Mouse (Mus musculus): ENCODE data around the gene Ggta1. TPM values are rescaled to one million over a fixed set of nuclear protein-coding genes. Genes with fewer than 3 reads are reported as not detected.

Gene Ggta1
- polyA plus RNA-seq, 1 experiment from 2014 or later = 5.6 TPM

- no peaks in the 10 kb centered on the region for H3K36me3 ChIP-seq (ENCODE audit: control insufficient read depth, insufficient read depth, low read length)
- no peaks in the 10 kb centered on the region for H3K27me3 ChIP-seq (ENCODE audit: control insufficient read depth, insufficient read depth, low read length)
- H3K9ac ChIP-seq (replicated peaks; ENCODE audit: low read length) = no peak overlapping the region
- H3K4me1 ChIP-seq (ENCODE audit: control insufficient read depth, insufficient read depth, low read length) = no peaks in the 10 kb centered on the region
- H3K27ac ChIP-seq (replicated peaks; ENCODE audit: low read depth, low read length) = no peak overlapping the region
- DNase-seq = no peak
- no peaks in the 10 kb centered on the region for H3K9me3 ChIP-seq (ENCODE audit: control insufficient read depth, low read length)
- no peak for ATAC-seq (ENCODE audit: low FRiP score, low TSS enrichment)
- H3K4me3 ChIP-seq (replicated peaks; ENCODE audit: low read depth, low read length) = no peak overlapping the region
- 92% methylated on average over 6 of the region's 6 CpGs for WGBS
- no peak overlapping the region for H3K4me2 ChIP-seq (ENCODE audit: low read length)
Observed at GRCm38 (mm10) chr2:35505519-35506286, 42.7 kb upstream of the Ggta1 start.

GRCm38 (mm10) chr2:35504417-35504776 is 41.4 kb upstream of the Ggta1 start:
- DNase-seq = no peak
- no peak overlapping the region for H3K9ac ChIP-seq (replicated peaks; ENCODE audit: low read length)
- H3K4me2 ChIP-seq (ENCODE audit: low read length) = no peak overlapping the region
- H3K9me3 ChIP-seq (ENCODE audit: control insufficient read depth, low read length) = no peaks in the 10 kb centered on the region
- no peak overlapping the region for H3K4me3 ChIP-seq (replicated peaks; ENCODE audit: low read depth, low read length)
- H3K36me3 ChIP-seq (ENCODE audit: control insufficient read depth, insufficient read depth, low read length) = no peaks in the 10 kb centered on the region
- H3K4me1 ChIP-seq (ENCODE audit: control insufficient read depth, insufficient read depth, low read length) = no peaks in the 10 kb centered on the region
- H3K27ac ChIP-seq (replicated peaks; ENCODE audit: low read depth, low read length) = no peak overlapping the region
- no peak for ATAC-seq (ENCODE audit: low FRiP score, low TSS enrichment)
- WGBS = 76% methylated on average over 7 of the region's 7 CpGs
- no peaks in the 10 kb centered on the region for H3K27me3 ChIP-seq (ENCODE audit: control insufficient read depth, insufficient read depth, low read length)

- Histone ChIP-seq H3K4me1 (ENCODE audit: control insufficient read depth, insufficient read depth, low read length) (no peaks in the 10 kb centered on the region), H3K9me3 (ENCODE audit: control insufficient read depth, low read length) (no peaks in the 10 kb centered on the region), H3K27ac (replicated peaks; ENCODE audit: low read depth, low read length) (no peak overlapping the region), H3K9ac (replicated peaks; ENCODE audit: low read length) (no peak overlapping the region), H3K4me2 (ENCODE audit: low read length) (no peak overlapping the region), H3K36me3 (ENCODE audit: control insufficient read depth, insufficient read depth, low read length) (no peaks in the 10 kb centered on the region), H3K4me3 (replicated peaks; ENCODE audit: low read depth, low read length) (no peak overlapping the region), H3K27me3 (ENCODE audit: control insufficient read depth, insufficient read depth, low read length) (no peaks in the 10 kb centered on the region)
- 68% methylated on average over 8 of the region's 8 CpGs for WGBS
- DNase-seq (no peak), ATAC-seq (ENCODE audit: low FRiP score, low TSS enrichment) (no peak)
Observed at GRCm38 (mm10) chr2:35503723-35504416, 40.8 kb upstream of the Ggta1 start.

- Histone ChIP-seq H3K4me2 (ENCODE audit: low read length) (no peak overlapping the region), H3K9me3 (ENCODE audit: control insufficient read depth, low read length) (no peaks in the 10 kb centered on the region), H3K27me3 (ENCODE audit: control insufficient read depth, insufficient read depth, low read length) (no peaks in the 10 kb centered on the region), H3K9ac (replicated peaks; ENCODE audit: low read length) (no peak overlapping the region), H3K36me3 (ENCODE audit: control insufficient read depth, insufficient read depth, low read length) (no peaks in the 10 kb centered on the region), H3K4me3 (replicated peaks; ENCODE audit: low read depth, low read length) (no peak overlapping the region), H3K4me1 (ENCODE audit: control insufficient read depth, insufficient read depth, low read length) (no peaks in the 10 kb centered on the region), H3K27ac (replicated peaks; ENCODE audit: low read depth, low read length) (no peak overlapping the region)
- 87% methylated on average over 12 of the region's 12 CpGs for WGBS
- no peak for DNase-seq
- ATAC-seq (ENCODE audit: low FRiP score, low TSS enrichment) = no peak
Observed at GRCm38 (mm10) chr2:35503021-35503722, 40.1 kb upstream of the Ggta1 start.

- Histone ChIP-seq H3K4me2 (ENCODE audit: low read length) (no peak overlapping the region), H3K27me3 (ENCODE audit: control insufficient read depth, insufficient read depth, low read length) (no peaks in the 10 kb centered on the region), H3K4me1 (ENCODE audit: control insufficient read depth, insufficient read depth, low read length) (no peaks in the 10 kb centered on the region), H3K4me3 (replicated peaks; ENCODE audit: low read depth, low read length) (no peak overlapping the region), H3K9ac (replicated peaks; ENCODE audit: low read length) (no peak overlapping the region), H3K9me3 (ENCODE audit: control insufficient read depth, low read length) (no peaks in the 10 kb centered on the region), H3K27ac (replicated peaks; ENCODE audit: low read depth, low read length) (no peak overlapping the region), H3K36me3 (ENCODE audit: control insufficient read depth, insufficient read depth, low read length) (no peaks in the 10 kb centered on the region)
- 88% methylated on average over 3 of the region's 3 CpGs for WGBS
- DNase-seq (no peak), ATAC-seq (ENCODE audit: low FRiP score, low TSS enrichment) (no peak)
Observed at GRCm38 (mm10) chr2:35502561-35502960, 39.5 kb upstream of the Ggta1 start.

GRCm38 (mm10) chr2:35499474-35499873 is 36.4 kb upstream of the Ggta1 start:
- H3K36me3 ChIP-seq (ENCODE audit: control insufficient read depth, insufficient read depth, low read length) = no peaks in the 10 kb centered on the region
- WGBS = 87% methylated on average over 7 of the region's 7 CpGs
- H3K27me3 ChIP-seq (ENCODE audit: control insufficient read depth, insufficient read depth, low read length) = no peaks in the 10 kb centered on the region
- no peaks in the 10 kb centered on the region for H3K4me1 ChIP-seq (ENCODE audit: control insufficient read depth, insufficient read depth, low read length)
- H3K9ac ChIP-seq (replicated peaks; ENCODE audit: low read length) = no peak overlapping the region
- H3K4me3 ChIP-seq (replicated peaks; ENCODE audit: low read depth, low read length) = no peak overlapping the region
- ATAC-seq (ENCODE audit: low FRiP score, low TSS enrichment) = no peak
- H3K9me3 ChIP-seq (ENCODE audit: control insufficient read depth, low read length) = no peaks in the 10 kb centered on the region
- H3K4me2 ChIP-seq (ENCODE audit: low read length) = no peak overlapping the region
- no peak overlapping the region for H3K27ac ChIP-seq (replicated peaks; ENCODE audit: low read depth, low read length)
- DNase-seq = no peak

- no peaks in the 10 kb centered on the region for H3K4me1 ChIP-seq (ENCODE audit: control insufficient read depth, insufficient read depth, low read length)
- ATAC-seq (ENCODE audit: low FRiP score, low TSS enrichment) (no peak), DNase-seq (no peak)
- no peaks in the 10 kb centered on the region for H3K36me3 ChIP-seq (ENCODE audit: control insufficient read depth, insufficient read depth, low read length)
- H3K4me2 ChIP-seq (ENCODE audit: low read length) = no peak overlapping the region
- H3K9ac ChIP-seq (replicated peaks; ENCODE audit: low read length) = no peak overlapping the region
- no peak overlapping the region for H3K4me3 ChIP-seq (replicated peaks; ENCODE audit: low read depth, low read length)
- no peaks in the 10 kb centered on the region for H3K27me3 ChIP-seq (ENCODE audit: control insufficient read depth, insufficient read depth, low read length)
- no peaks in the 10 kb centered on the region for H3K9me3 ChIP-seq (ENCODE audit: control insufficient read depth, low read length)
- WGBS = 92% methylated on average over 3 of the region's 3 CpGs
- H3K27ac ChIP-seq (replicated peaks; ENCODE audit: low read depth, low read length) = no peak overlapping the region
Observed at GRCm38 (mm10) chr2:35498961-35499360, 35.9 kb upstream of the Ggta1 start.

- no peak overlapping the region for H3K27ac ChIP-seq (replicated peaks; ENCODE audit: low read depth, low read length)
- no peaks in the 10 kb centered on the region for H3K4me1 ChIP-seq (ENCODE audit: control insufficient read depth, insufficient read depth, low read length)
- no peaks in the 10 kb centered on the region for H3K36me3 ChIP-seq (ENCODE audit: control insufficient read depth, insufficient read depth, low read length)
- ATAC-seq (ENCODE audit: low FRiP score, low TSS enrichment) = no peak
- H3K4me3 ChIP-seq (replicated peaks; ENCODE audit: low read depth, low read length) = no peak overlapping the region
- H3K27me3 ChIP-seq (ENCODE audit: control insufficient read depth, insufficient read depth, low read length) = no peaks in the 10 kb centered on the region
- H3K9ac ChIP-seq (replicated peaks; ENCODE audit: low read length) = no peak overlapping the region
- 85% methylated on average over 2 of the region's 2 CpGs for WGBS
- H3K4me2 ChIP-seq (ENCODE audit: low read length) = no peak overlapping the region
- H3K9me3 ChIP-seq (ENCODE audit: control insufficient read depth, low read length) = no peaks in the 10 kb centered on the region
- no peak for DNase-seq
Observed at GRCm38 (mm10) chr2:35497662-35498196, 34.7 kb upstream of the Ggta1 start.

Measured in midbrain, embryonic 14.5 days (tissue).